Mouse (Mus musculus) activated CD4-positive, CD25-positive, alpha-beta regulatory T cell, adult 9 weeks (primary cell): ENCODE measurements around the gene Uri1. TPM values are rescaled to one million over a fixed set of nuclear protein-coding genes. Genes with fewer than 3 reads are reported as not detected.

Experiments
- polyA plus RNA-seq: library from polyadenylated mRNA; unstranded; fragments of 100-300 nt; shearing (Covaris generic); gene quantifications from one replicate; pipeline ENCODE4 v1.2.1, GENCODE M21; 2017

Uri1 gene
- polyA plus RNA-seq = 10.5 TPM

DNA sequence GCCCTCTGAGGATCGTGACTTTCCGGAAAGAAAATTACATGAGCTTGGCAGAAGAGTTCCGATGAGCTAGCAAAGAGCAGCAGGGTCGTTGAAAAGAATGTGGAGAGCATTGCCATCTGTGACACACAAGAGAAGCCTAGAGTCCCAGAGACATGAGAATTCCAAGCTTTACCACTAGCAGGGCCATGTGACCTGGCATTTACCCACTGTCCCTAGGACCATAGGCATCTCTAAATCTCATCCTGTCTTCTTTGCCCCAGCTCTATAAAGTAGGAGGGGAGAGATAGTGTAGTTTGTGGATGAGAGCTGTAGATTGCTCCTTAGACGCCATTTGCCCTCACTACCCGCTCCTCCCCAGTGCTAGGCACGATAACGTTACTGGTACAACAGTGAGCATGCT lies at the start of gene Uri1:
Gene Uri1 (minus strand): TSS at position 101 of the 400 bp plus-strand sequence.

Other genes starting within 250 kb of the Uri1 start
- gene Zfp536, start 249.9 kb downstream of the Uri1 start, polyA plus RNA-seq = 0.75 TPM
- gene Ccne1, start 84.0 kb upstream of the Uri1 start, polyA plus RNA-seq = 2.6 TPM
- 146 TPM for gene 1600014C10Rik, start 159.7 kb upstream of the Uri1 start, polyA plus RNA-seq
- 0.70 TPM for gene Plekhf1, start 204.5 kb upstream of the Uri1 start, polyA plus RNA-seq
- gene Pop4, start 247.9 kb upstream of the Uri1 start, polyA plus RNA-seq = 34.6 TPM